Mouse (Mus musculus) fibroblast of lung, adult 2 months (primary cell): ENCODE data around the gene Proser3.

ENCODE experiments used
- DNase-seq: peaks from one replicate; pipeline ENCODE4 v3.0.0-alpha.2; 2011; ENCODE audit warnings: low read depth

Gene Proser3

DNA sequence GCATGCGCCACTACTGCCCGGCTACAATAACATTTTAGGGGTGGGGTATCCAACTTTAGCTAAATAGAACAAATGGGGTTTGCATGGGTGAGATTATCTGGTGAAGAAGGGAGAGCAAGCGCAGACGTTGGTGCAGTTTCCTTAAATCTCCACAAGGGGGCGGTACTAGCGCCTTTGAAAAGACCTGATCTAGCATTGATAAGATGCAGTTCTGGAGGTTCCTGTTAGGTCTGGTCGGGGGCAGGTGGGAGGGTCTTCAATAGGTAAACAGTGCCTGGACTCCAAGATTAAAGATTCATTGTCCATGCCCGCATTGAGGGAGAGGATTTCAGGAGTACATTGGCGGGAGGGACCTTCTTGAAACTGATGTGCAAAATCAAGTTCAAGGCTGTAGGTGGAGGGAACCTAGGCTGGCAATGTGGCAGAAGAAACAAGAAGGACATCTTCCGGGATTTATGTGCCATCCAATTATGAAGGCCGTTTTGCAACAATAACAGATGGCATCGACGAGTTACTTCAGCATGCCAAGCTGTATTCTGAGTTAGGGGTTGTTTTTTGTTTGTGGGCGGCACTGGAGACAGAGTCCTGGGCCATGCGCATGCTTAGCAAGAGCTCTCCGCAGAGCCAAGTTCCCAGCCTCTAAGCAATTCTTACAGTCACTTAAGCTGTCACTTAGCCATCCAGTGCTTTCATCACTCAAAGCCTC lies 61.7 kb downstream of the Proser3 start:
- DNase-seq = no peak
